Mouse (Mus musculus) erythroblast, embryonic 14.5 days (primary cell): ENCODE measurements around the gene Bicdl1.

ENCODE experiments used
- GATA1 ChIP-seq: IDR thresholded peaks from 2 replicates; pipeline ENCODE4 v1.6.1; 2012; ENCODE audit warnings: low read length, inconsistent platforms, mixed read lengths
- TAL1 ChIP-seq: IDR thresholded peaks from 3 replicates; pipeline ENCODE4 v1.6.1; 2012; ENCODE audit warnings: low read length, inconsistent platforms, mixed read lengths

- no peak for TF ChIP-seq GATA1
- TF ChIP-seq TAL1, result no peak
Observed at GRCm38 (mm10) chr5:115763981-115764380, 32.6 kb upstream of the Bicdl1 start.
